Mouse (Mus musculus) limb, embryonic 14.5 days (tissue): Measurements from ENCODE around the gene 4930442H23Rik. TPM values are rescaled to one million over a fixed set of nuclear protein-coding genes. Genes with fewer than 3 reads are reported as not detected.

ENCODE experiments used
- ATAC-seq: fragments of 200-750 bp; cut with Nextera tagmentation; 2 replicates; pipeline ENCODE4 v1.8.0; 2017; ENCODE audit warnings: low read depth, moderate number of reproducible peaks, moderate TSS enrichment; ENCODE audit not compliant: low FRiP score
- DNase-seq: peaks from one replicate; pipeline ENCODE4 v3.0.0-alpha.2; 2015; ENCODE audit warnings: low spot score
- H3K27ac ChIP-seq: fragments of 300-500 bp; sonication (generic); replicated peaks from 2 replicates; pipeline ENCODE4 v1.5.1; 2014; ENCODE audit warnings: low read depth, mild to moderate bottlenecking, low read length, moderate library complexity, mixed read lengths
- H3K27me3 ChIP-seq: fragments of 300-500 bp; sonication (generic); 2 replicates; pipeline ENCODE4 v1.6.1; 2014; ENCODE audit warnings: low read length, mixed read lengths; ENCODE audit not compliant: control insufficient read depth, insufficient read depth
- H3K36me3 ChIP-seq: fragments of 300-500 bp; sonication (generic); 2 replicates; pipeline ENCODE4 v1.6.1; 2014; ENCODE audit warnings: mild to moderate bottlenecking, low read length, moderate library complexity, mixed read lengths; ENCODE audit not compliant: control insufficient read depth, insufficient read depth
- H3K4me1 ChIP-seq: fragments of 300-500 bp; sonication (generic); 2 replicates; pipeline ENCODE4 v1.6.1; 2014; ENCODE audit warnings: antibody characterized with exemption, low read length, mixed read lengths; ENCODE audit not compliant: control insufficient read depth, insufficient read depth
- H3K4me2 ChIP-seq: fragments of 300-500 bp; sonication (generic); replicated peaks from 2 replicates; pipeline ENCODE4 v1.6.1; 2014; ENCODE audit warnings: low read depth, mild to moderate bottlenecking, low read length, moderate library complexity; ENCODE audit not compliant: severe bottlenecking
- H3K4me3 ChIP-seq: fragments of 300-500 bp; sonication (generic); replicated peaks from 2 replicates; pipeline ENCODE4 v1.5.1; 2014; ENCODE audit warnings: low read length
- H3K9ac ChIP-seq: fragments of 300-500 bp; sonication (generic); 2 replicates; pipeline ENCODE4 v1.6.1; 2014; ENCODE audit warnings: mild to moderate bottlenecking, low read depth, low read length, moderate library complexity; ENCODE audit not compliant: severe bottlenecking
- H3K9me3 ChIP-seq: fragments of 300-500 bp; sonication (generic); 2 replicates; pipeline ENCODE4 v1.6.1; 2016; ENCODE audit warnings: low read length; ENCODE audit not compliant: control insufficient read depth
- POLR2A ChIP-seq: fragments of 200-500 bp; IDR thresholded peaks from 2 replicates; pipeline ENCODE4 v1.8.0; 2012; ENCODE audit warnings: inconsistent platforms, mild to moderate bottlenecking, moderate library complexity, borderline replicate concordance; ENCODE audit not compliant: insufficient read depth, insufficient read length; ENCODE audit errors: extremely low read depth
- WGBS: fragments of 180-500 bp; shearing (Covaris S2); extraction: QIAGEN DNeasy Blood & Tissue Kit; methylation state at CpG from one replicate; pipeline ENCODE4 v1.1.7; 2014; 5-methylcytosine and 5-hydroxymethylcytosine counted together
- polyA plus RNA-seq, 2 experiments: library from polyadenylated mRNA; depleted of rRNA in 1 of 2; stranded (reverse) in 1 of 2; unstranded in 1 of 2; fragments of >200 nt; fragmentation: Nextera tagmentation in 1 of 2; extraction: Ambion mirVana in 1 of 2; gene quantifications; 2 replicates each; pipeline versions ENCODE4 v1.2.1 to v1.2.3; 2012 to 2014

Gene 4930442H23Rik
- polyA plus RNA-seq, 2 experiments = not detected

- Histone ChIP-seq H3K27ac (peak overlapping the region; percentile 99), H3K4me1 (peaks cover 39% of the 10 kb centered on the region)
Observed at GRCm38 (mm10) chr10:81135831-81136705, 47.6 kb downstream of the 4930442H23Rik start.

GRCm38 (mm10) chr10:81134966-81135681, 48.5 kb downstream of the 4930442H23Rik start, which contains the start of gene Zbtb7a:
Gene Zbtb7a, plus strand, starts transcription at chr10:81135220.
- Histone ChIP-seq H3K27ac (peak within 1 kb of the TSS; percentile 99), H3K9me3 (no peaks in the 10 kb centered on the region), H3K4me1 (peaks cover 29% of the 10 kb centered on the region), H3K4me3 (peak within 1 kb of the TSS; percentile 93), H3K4me2 (peak within 1 kb of the TSS; percentile 96), H3K36me3 (no peaks in the 10 kb centered on the region), H3K27me3 (peaks cover 23% of the 10 kb centered on the region), H3K9ac (peak within 1 kb of the TSS; percentile 96)
- ATAC-seq (no peak), DNase-seq (no peak)
- TF ChIP-seq POLR2A = no peak
- WGBS = 2% methylated on average over 40 of the region's 41 CpGs

More at GRCm38 (mm10) chr10:81135831-81136705, 47.6 kb downstream of the 4930442H23Rik start:
- H3K4me2 ChIP-seq = peak overlapping the region; percentile 96
- peaks cover 23% of the 10 kb centered on the region for H3K27me3 ChIP-seq
- 0 out of 2 replicates have a peak, but pooled peaks have one; percentile 40 for TF ChIP-seq POLR2A
- no peaks in the 10 kb centered on the region for H3K9me3 ChIP-seq
- peak; percentile 70 for DNase-seq
- peak overlapping the region; percentile 96 for H3K9ac ChIP-seq
- ATAC-seq = peak; percentile 6; the same call in 1 of the 2 replicates
- H3K4me3 ChIP-seq = peak overlapping the region; percentile 93
- 1% methylated on average over 28 of the region's 86 CpGs for WGBS
- H3K36me3 ChIP-seq = no peaks in the 10 kb centered on the region

GRCm38 (mm10) chr10:81134181-81134587, 49.5 kb downstream of the 4930442H23Rik start:
- no peak overlapping the region for H3K4me2 ChIP-seq
- no peak for ATAC-seq
- H3K27me3 ChIP-seq = peaks cover 23% of the 10 kb centered on the region
- TF ChIP-seq POLR2A = no peak
- no peak overlapping the region for H3K9ac ChIP-seq
- WGBS = 2% methylated on average over 15 of the region's 16 CpGs
- H3K36me3 ChIP-seq = no peaks in the 10 kb centered on the region
- H3K27ac ChIP-seq = no peak overlapping the region
- peaks cover 27% of the 10 kb centered on the region for H3K4me1 ChIP-seq
- H3K4me3 ChIP-seq = 0 out of 2 replicates have a peak overlapping the region, but pooled peaks have one; percentile 4
- DNase-seq = no peak
- H3K9me3 ChIP-seq = no peaks in the 10 kb centered on the region

Other genes with a start within 250 kb of the 4930442H23Rik start
- gene Gng7, start 168.9 kb downstream of the 4930442H23Rik start, polyA plus RNA-seq (2012; rRNA removed) = 7.6 and 7.9 TPM in 2 replicates
- gene Gng7, start 168.9 kb downstream of the 4930442H23Rik start, polyA plus RNA-seq (2014; fragmentation: Nextera tagmentation; extraction: Ambion mirVana) = 6.5 and 7.2 TPM in 2 replicates
- 0.13 and 0.20 TPM in 2 replicates for gene Diras1, start 158.2 kb downstream of the 4930442H23Rik start, polyA plus RNA-seq (2012; rRNA removed)
- not detected in 2 replicates for gene Diras1, start 158.2 kb downstream of the 4930442H23Rik start, polyA plus RNA-seq (2014; fragmentation: Nextera tagmentation; extraction: Ambion mirVana)
- gene Slc39a3, start 146.4 kb downstream of the 4930442H23Rik start, polyA plus RNA-seq (2012; rRNA removed) = 25.9 and 33.0 TPM in 2 replicates
- 12.8 and 14.8 TPM in 2 replicates for gene Slc39a3, start 146.4 kb downstream of the 4930442H23Rik start, polyA plus RNA-seq (2014; fragmentation: Nextera tagmentation; extraction: Ambion mirVana)
- gene Sgta, start 123.7 kb downstream of the 4930442H23Rik start, polyA plus RNA-seq (2012; rRNA removed) = 205 and 263 TPM in 2 replicates
- gene Sgta, start 123.7 kb downstream of the 4930442H23Rik start, polyA plus RNA-seq (2014; fragmentation: Nextera tagmentation; extraction: Ambion mirVana) = 176 and 192 TPM in 2 replicates
- gene Thop1, start 113.8 kb downstream of the 4930442H23Rik start, polyA plus RNA-seq (2012; rRNA removed) = 79.0 and 93.4 TPM in 2 replicates
- gene Thop1, start 113.8 kb downstream of the 4930442H23Rik start, polyA plus RNA-seq (2014; fragmentation: Nextera tagmentation; extraction: Ambion mirVana) = 52.4 and 54.1 TPM in 2 replicates
- 0.44 and 0.54 TPM in 2 replicates for gene Creb3l3, start 85.0 kb downstream of the 4930442H23Rik start, polyA plus RNA-seq (2012; rRNA removed)
- 0.58 and 0.74 TPM in 2 replicates for gene Creb3l3, start 85.0 kb downstream of the 4930442H23Rik start, polyA plus RNA-seq (2014; fragmentation: Nextera tagmentation; extraction: Ambion mirVana)
- 165 and 176 TPM in 2 replicates for gene Map2k2, start 77.9 kb downstream of the 4930442H23Rik start, polyA plus RNA-seq (2012; rRNA removed)
- gene Map2k2, start 77.9 kb downstream of the 4930442H23Rik start, polyA plus RNA-seq (2014; fragmentation: Nextera tagmentation; extraction: Ambion mirVana) = 176 and 199 TPM in 2 replicates
- 17.7 and 21.0 TPM in 2 replicates for gene Zbtb7a, start 48.6 kb downstream of the 4930442H23Rik start, polyA plus RNA-seq (2012; rRNA removed)
- gene Zbtb7a, start 48.6 kb downstream of the 4930442H23Rik start, polyA plus RNA-seq (2014; fragmentation: Nextera tagmentation; extraction: Ambion mirVana) = 30.6 and 35.9 TPM in 2 replicates
- gene Pias4, start 15.9 kb downstream of the 4930442H23Rik start, polyA plus RNA-seq (2012; rRNA removed) = 35.1 and 49.4 TPM in 2 replicates
- 40.4 and 44.2 TPM in 2 replicates for gene Pias4, start 15.9 kb downstream of the 4930442H23Rik start, polyA plus RNA-seq (2014; fragmentation: Nextera tagmentation; extraction: Ambion mirVana)
- gene Eef2, start 7.2 kb downstream of the 4930442H23Rik start, polyA plus RNA-seq (2012; rRNA removed) = 1,329 and 1,559 TPM in 2 replicates
- gene Eef2, start 7.2 kb downstream of the 4930442H23Rik start, polyA plus RNA-seq (2014; fragmentation: Nextera tagmentation; extraction: Ambion mirVana) = 544 and 581 TPM in 2 replicates
- 73.0 and 81.8 TPM in 2 replicates for gene Dapk3, start 844 bp downstream of the 4930442H23Rik start, polyA plus RNA-seq (2012; rRNA removed)
- 57.7 and 60.9 TPM in 2 replicates for gene Dapk3, start 844 bp downstream of the 4930442H23Rik start, polyA plus RNA-seq (2014; fragmentation: Nextera tagmentation; extraction: Ambion mirVana)
- gene Nmrk2, start 18.2 kb upstream of the 4930442H23Rik start, polyA plus RNA-seq (2012; rRNA removed) = 0.31 and 0.43 TPM in 2 replicates
- 0.64 and 0.87 TPM in 2 replicates for gene Nmrk2, start 18.2 kb upstream of the 4930442H23Rik start, polyA plus RNA-seq (2014; fragmentation: Nextera tagmentation; extraction: Ambion mirVana)
- gene Atcay, start 47.0 kb upstream of the 4930442H23Rik start, polyA plus RNA-seq (2012; rRNA removed) = 0.67 and 0.74 TPM in 2 replicates
- 0.25 TPM in 1 of 2 replicates, not detected in the other for gene Atcay, start 47.0 kb upstream of the 4930442H23Rik start, polyA plus RNA-seq (2014; fragmentation: Nextera tagmentation; extraction: Ambion mirVana)
- 39.7 and 44.7 TPM in 2 replicates for gene Zfr2, start 49.3 kb upstream of the 4930442H23Rik start, polyA plus RNA-seq (2012; rRNA removed)
- 9.7 and 10.5 TPM in 2 replicates for gene Zfr2, start 49.3 kb upstream of the 4930442H23Rik start, polyA plus RNA-seq (2014; fragmentation: Nextera tagmentation; extraction: Ambion mirVana)
- 9.9 and 10.6 TPM in 2 replicates for gene Matk, start 69.1 kb upstream of the 4930442H23Rik start, polyA plus RNA-seq (2012; rRNA removed)
- gene Matk, start 69.1 kb upstream of the 4930442H23Rik start, polyA plus RNA-seq (2014; fragmentation: Nextera tagmentation; extraction: Ambion mirVana) = 5.9 and 6.8 TPM in 2 replicates
- 93.0 and 124 TPM in 2 replicates for gene Mrpl54, start 83.1 kb upstream of the 4930442H23Rik start, polyA plus RNA-seq (2012; rRNA removed)
- 200 and 202 TPM in 2 replicates for gene Mrpl54, start 83.1 kb upstream of the 4930442H23Rik start, polyA plus RNA-seq (2014; fragmentation: Nextera tagmentation; extraction: Ambion mirVana)
- gene Apba3, start 83.1 kb upstream of the 4930442H23Rik start, polyA plus RNA-seq (2012; rRNA removed) = 77.9 and 102 TPM in 2 replicates
- gene Apba3, start 83.1 kb upstream of the 4930442H23Rik start, polyA plus RNA-seq (2014; fragmentation: Nextera tagmentation; extraction: Ambion mirVana) = 58.2 and 59.2 TPM in 2 replicates
- 2.8 and 3.5 TPM in 2 replicates for gene Tjp3, start 107.7 kb upstream of the 4930442H23Rik start, polyA plus RNA-seq (2012; rRNA removed)
- gene Tjp3, start 107.7 kb upstream of the 4930442H23Rik start, polyA plus RNA-seq (2014; fragmentation: Nextera tagmentation; extraction: Ambion mirVana) = 5.2 and 6.4 TPM in 2 replicates
- gene Pip5k1c, start 109.1 kb upstream of the 4930442H23Rik start, polyA plus RNA-seq (2012; rRNA removed) = 70.4 and 93.4 TPM in 2 replicates
- 53.0 and 60.4 TPM in 2 replicates for gene Pip5k1c, start 109.1 kb upstream of the 4930442H23Rik start, polyA plus RNA-seq (2014; fragmentation: Nextera tagmentation; extraction: Ambion mirVana)
- 46.5 and 50.0 TPM in 2 replicates for gene Cactin, start 137.3 kb upstream of the 4930442H23Rik start, polyA plus RNA-seq (2012; rRNA removed)
- 25.3 and 33.9 TPM in 2 replicates for gene Cactin, start 137.3 kb upstream of the 4930442H23Rik start, polyA plus RNA-seq (2014; fragmentation: Nextera tagmentation; extraction: Ambion mirVana)
- gene Tbxa2r, start 144.9 kb upstream of the 4930442H23Rik start, polyA plus RNA-seq (2012; rRNA removed) = 9.2 and 13.7 TPM in 2 replicates
- gene Tbxa2r, start 144.9 kb upstream of the 4930442H23Rik start, polyA plus RNA-seq (2014; fragmentation: Nextera tagmentation; extraction: Ambion mirVana) = 8.5 and 10.8 TPM in 2 replicates
- 0.09 and 0.12 TPM in 2 replicates for gene Gipc3, start 159.4 kb upstream of the 4930442H23Rik start, polyA plus RNA-seq (2012; rRNA removed)
- 0.06 TPM in 2 replicates for gene Gipc3, start 159.4 kb upstream of the 4930442H23Rik start, polyA plus RNA-seq (2014; fragmentation: Nextera tagmentation; extraction: Ambion mirVana)
- gene Hmg20b, start 166.6 kb upstream of the 4930442H23Rik start, polyA plus RNA-seq (2012; rRNA removed) = 135 and 137 TPM in 2 replicates
- 92.9 and 104 TPM in 2 replicates for gene Hmg20b, start 166.6 kb upstream of the 4930442H23Rik start, polyA plus RNA-seq (2014; fragmentation: Nextera tagmentation; extraction: Ambion mirVana)
- 12.0 and 18.5 TPM in 2 replicates for gene Mfsd12, start 173.6 kb upstream of the 4930442H23Rik start, polyA plus RNA-seq (2012; rRNA removed)
- gene Mfsd12, start 173.6 kb upstream of the 4930442H23Rik start, polyA plus RNA-seq (2014; fragmentation: Nextera tagmentation; extraction: Ambion mirVana) = 6.8 and 8.0 TPM in 2 replicates
- 0.43 and 0.95 TPM in 2 replicates for gene 4930404N11Rik, start 182.0 kb upstream of the 4930442H23Rik start, polyA plus RNA-seq (2012; rRNA removed)
- gene 4930404N11Rik, start 182.0 kb upstream of the 4930442H23Rik start, polyA plus RNA-seq (2014; fragmentation: Nextera tagmentation; extraction: Ambion mirVana) = 0.37 and 0.41 TPM in 2 replicates
- gene Fzr1, start 194.7 kb upstream of the 4930442H23Rik start, polyA plus RNA-seq (2012; rRNA removed) = 109 and 142 TPM in 2 replicates
- gene Fzr1, start 194.7 kb upstream of the 4930442H23Rik start, polyA plus RNA-seq (2014; fragmentation: Nextera tagmentation; extraction: Ambion mirVana) = 92.8 and 95.5 TPM in 2 replicates
- 54.3 and 66.7 TPM in 2 replicates for gene Dohh, start 200.6 kb upstream of the 4930442H23Rik start, polyA plus RNA-seq (2012; rRNA removed)
- 60.0 and 63.7 TPM in 2 replicates for gene Dohh, start 200.6 kb upstream of the 4930442H23Rik start, polyA plus RNA-seq (2014; fragmentation: Nextera tagmentation; extraction: Ambion mirVana)
- gene Gm48551, start 200.6 kb upstream of the 4930442H23Rik start, polyA plus RNA-seq (2012; rRNA removed) = 4.3 and 5.0 TPM in 2 replicates
- 1.1 and 2.9 TPM in 2 replicates for gene Gm48551, start 200.6 kb upstream of the 4930442H23Rik start, polyA plus RNA-seq (2014; fragmentation: Nextera tagmentation; extraction: Ambion mirVana)
- 6.8 and 9.5 TPM in 2 replicates for gene Gm48552, start 205.2 kb upstream of the 4930442H23Rik start, polyA plus RNA-seq (2012; rRNA removed)
- 0.99 and 1.2 TPM in 2 replicates for gene Gm48552, start 205.2 kb upstream of the 4930442H23Rik start, polyA plus RNA-seq (2014; fragmentation: Nextera tagmentation; extraction: Ambion mirVana)
- 7.5 and 7.8 TPM in 2 replicates for gene Smim24, start 209.2 kb upstream of the 4930442H23Rik start, polyA plus RNA-seq (2012; rRNA removed)
- 4.3 and 4.6 TPM in 2 replicates for gene Smim24, start 209.2 kb upstream of the 4930442H23Rik start, polyA plus RNA-seq (2014; fragmentation: Nextera tagmentation; extraction: Ambion mirVana)